In genomic region chr8:107116023-107116422, GRCm38 (mm10) we compare ENCODE assay signal across 8 mouse cellular contexts. TPM values are rescaled to one million over a fixed set of nuclear protein-coding genes. Genes with fewer than 3 reads are reported as not detected.
DNase-seq lines count a peak whose midpoint lies in the region; ATAC-seq and TF ChIP-seq lines count a peak whose summit lies in the region.

No protein-coding gene starts in this region.

- intact Hi-C loops in left cerebral cortex, postnatal 14 days (cut with DNase I) = loop anchor here (1.0 kb wide), 1 partner anchor 208 kb away; no protein-coding TSS in a partner anchor

- no peaks in the 10 kb centered on the region for H3K27me3 ChIP-seq in liver, embryonic 12.5 days (replicated peaks)
- H3K27me3 ChIP-seq in intestine, postnatal 0 days (replicated peaks; ENCODE audit: control insufficient read depth, insufficient read depth, low read length) = no peaks in the 10 kb centered on the region
- H3K27me3 ChIP-seq in midbrain, embryonic 14.5 days (ENCODE audit: control insufficient read depth, insufficient read depth, low read length) = no peaks in the 10 kb centered on the region

- no peak for ATAC-seq in liver, embryonic 12.5 days
- ATAC-seq in intestine, postnatal 0 days = no peak
- no peak for ATAC-seq in midbrain, embryonic 14.5 days (ENCODE audit: low FRiP score, low TSS enrichment)

- TF ChIP-seq CTCF in intestine, postnatal 0 days (IDR thresholded peaks at IDR 0.05; ENCODE audit: low read depth) = peak; percentile 84

- H3K4me1 ChIP-seq in liver, embryonic 12.5 days = peaks cover 22% of the 10 kb centered on the region
- peaks cover 10% of the 10 kb centered on the region for H3K4me1 ChIP-seq in intestine, postnatal 0 days (replicated peaks; ENCODE audit: control insufficient read depth, insufficient read depth, low read length)
- H3K4me1 ChIP-seq in midbrain, embryonic 14.5 days (ENCODE audit: control insufficient read depth, insufficient read depth, low read length) = no peaks in the 10 kb centered on the region

- no peaks in the 10 kb centered on the region for H3K9me3 ChIP-seq in liver, embryonic 12.5 days (replicated peaks)
- no peaks in the 10 kb centered on the region for H3K9me3 ChIP-seq in intestine, postnatal 0 days (ENCODE audit: control insufficient read depth)
- H3K9me3 ChIP-seq in midbrain, embryonic 14.5 days (ENCODE audit: control insufficient read depth, low read length) = no peaks in the 10 kb centered on the region

- no peak overlapping the region for H3K4me3 ChIP-seq in liver, embryonic 12.5 days
- no peak overlapping the region for H3K4me3 ChIP-seq in intestine, postnatal 0 days (ENCODE audit: low read depth, low read length)
- no peak overlapping the region for H3K4me3 ChIP-seq in midbrain, embryonic 14.5 days (replicated peaks; ENCODE audit: low read depth, low read length)

- no peaks in the 10 kb centered on the region for H3K36me3 ChIP-seq in liver, embryonic 12.5 days
- no peaks in the 10 kb centered on the region for H3K36me3 ChIP-seq in intestine, postnatal 0 days (ENCODE audit: control insufficient read depth, insufficient read depth)
- H3K36me3 ChIP-seq in midbrain, embryonic 14.5 days (ENCODE audit: control insufficient read depth, insufficient read depth, low read length) = no peaks in the 10 kb centered on the region

- no peak overlapping the region for H3K9ac ChIP-seq in liver, embryonic 12.5 days
- H3K9ac ChIP-seq in intestine, postnatal 0 days (ENCODE audit: low read depth, low read length) = no peak overlapping the region
- no peak overlapping the region for H3K9ac ChIP-seq in midbrain, embryonic 14.5 days (replicated peaks; ENCODE audit: low read length)

- H3K27ac ChIP-seq in liver, embryonic 12.5 days = no peak overlapping the region
- 0 out of 2 replicates have a peak overlapping the region, but pooled peaks have one; percentile 9 for H3K27ac ChIP-seq in intestine, postnatal 0 days (ENCODE audit: low read depth, low read length)
- H3K27ac ChIP-seq in midbrain, embryonic 14.5 days (replicated peaks; ENCODE audit: low read depth, low read length) = no peak overlapping the region

- no peak overlapping the region for H3K4me2 ChIP-seq in liver, embryonic 12.5 days
- H3K4me2 ChIP-seq in intestine, postnatal 0 days (replicated peaks; ENCODE audit: low read depth) = no peak overlapping the region
- H3K4me2 ChIP-seq in midbrain, embryonic 14.5 days (ENCODE audit: low read length) = no peak overlapping the region

- peak; percentile 63 for DNase-seq in liver
- peak; percentile 73 for DNase-seq in cerebellum, adult 11-12 months
- peak; percentile 57 to 95 for DNase-seq in frontal cortex, adult 2 months (ENCODE audit: extremely low spot score in 1 of 2, low spot score in 1 of 2)
- DNase-seq in left cerebral cortex, postnatal 14 days (ENCODE audit: low spot score in 2 of 2) = peak; percentile 86 to 87
- peak; percentile 88 for DNase-seq in midbrain, embryonic 14.5 days
- peak; percentile 23 to 64 for DNase-seq in spleen, postnatal 14 days (ENCODE audit: low spot score in 2 of 2)

- WGBS in liver, embryonic 12.5 days (ENCODE audit: insufficient replicate concordance) = 17% methylated on average over 11 of the region's 11 CpGs
- 9% methylated on average over 11 of the region's 11 CpGs for WGBS in intestine, postnatal 0 days
- WGBS in midbrain, embryonic 14.5 days = 19% methylated on average over 11 of the region's 11 CpGs

RNA-seq across cellular contexts. Expression of gene Terf2, which starts 19.7 kb away (rescaled TPM):
- 9.2 and 11.5 TPM in 2 replicates for polyA plus RNA-seq in liver, embryonic 12.5 days (2016; fragmentation: Nextera tagmentation; extraction: Ambion mirVana)
- polyA plus RNA-seq in frontal cortex, adult 2 months (2012; rRNA removed) = 33.2 and 34.8 TPM in 2 replicates
- 11.2 and 12.1 TPM in 2 replicates for polyA plus RNA-seq in intestine, postnatal 0 days (2015; fragmentation: Nextera tagmentation; extraction: Ambion mirVana)
- 10 to 100 TPM; 37.1 to 37.5 TPM for total RNA-seq in left cerebral cortex, postnatal 14 days (2021)
- polyA plus RNA-seq in midbrain, embryonic 14.5 days (2014; fragmentation: Nextera tagmentation; extraction: Ambion mirVana) = 23.3 and 27.6 TPM in 2 replicates

RNA-seq across cellular contexts. Expression of gene Cyb5b, which starts 34.4 kb away (rescaled TPM):
- 51.8 and 52.5 TPM in 2 replicates for polyA plus RNA-seq in liver, embryonic 12.5 days (2016; fragmentation: Nextera tagmentation; extraction: Ambion mirVana)
- polyA plus RNA-seq in frontal cortex, adult 2 months (2012; rRNA removed) = 108 TPM in 2 replicates
- polyA plus RNA-seq in intestine, postnatal 0 days (2015; fragmentation: Nextera tagmentation; extraction: Ambion mirVana) = 93.2 and 103 TPM in 2 replicates
- total RNA-seq in left cerebral cortex, postnatal 14 days (2021) = 10 to 100 TPM; 83.4 to 84.5 TPM
- polyA plus RNA-seq in midbrain, embryonic 14.5 days (2014; fragmentation: Nextera tagmentation; extraction: Ambion mirVana) = 82.0 and 136 TPM in 2 replicates

RNA-seq across cellular contexts. Expression of gene Tmed6, which starts 50.6 kb away (rescaled TPM):
- polyA plus RNA-seq in liver, embryonic 12.5 days (2016; fragmentation: Nextera tagmentation; extraction: Ambion mirVana) = 5.6 and 5.7 TPM in 2 replicates
- not detected in 2 replicates for polyA plus RNA-seq in frontal cortex, adult 2 months (2012; rRNA removed)
- polyA plus RNA-seq in intestine, postnatal 0 days (2015; fragmentation: Nextera tagmentation; extraction: Ambion mirVana) = 10.5 and 11.2 TPM in 2 replicates
- not detected for total RNA-seq in left cerebral cortex, postnatal 14 days (2021)
- not detected in 2 replicates for polyA plus RNA-seq in midbrain, embryonic 14.5 days (2014; fragmentation: Nextera tagmentation; extraction: Ambion mirVana)

RNA-seq across cellular contexts. Expression of gene Nip7, which starts 59.3 kb away (rescaled TPM):
- 83.4 and 83.8 TPM in 2 replicates for polyA plus RNA-seq in liver, embryonic 12.5 days (2016; fragmentation: Nextera tagmentation; extraction: Ambion mirVana)
- polyA plus RNA-seq in frontal cortex, adult 2 months (2012; rRNA removed) = 30.2 and 37.5 TPM in 2 replicates
- 42.8 and 44.7 TPM in 2 replicates for polyA plus RNA-seq in intestine, postnatal 0 days (2015; fragmentation: Nextera tagmentation; extraction: Ambion mirVana)
- total RNA-seq in left cerebral cortex, postnatal 14 days (2021) = 10 to 100 TPM; 43.4 to 53.6 TPM
- polyA plus RNA-seq in midbrain, embryonic 14.5 days (2014; fragmentation: Nextera tagmentation; extraction: Ambion mirVana) = 73.3 and 78.7 TPM in 2 replicates

RNA-seq across cellular contexts. Expression of gene Cog8, which starts 59.5 kb away (rescaled TPM):
- polyA plus RNA-seq in liver, embryonic 12.5 days (2016; fragmentation: Nextera tagmentation; extraction: Ambion mirVana) = 31.2 and 32.2 TPM in 2 replicates
- 34.5 and 35.6 TPM in 2 replicates for polyA plus RNA-seq in frontal cortex, adult 2 months (2012; rRNA removed)
- polyA plus RNA-seq in intestine, postnatal 0 days (2015; fragmentation: Nextera tagmentation; extraction: Ambion mirVana) = 21.6 and 25.4 TPM in 2 replicates
- total RNA-seq in left cerebral cortex, postnatal 14 days (2021) = 10 to 100 TPM; 26.5 to 29.5 TPM
- polyA plus RNA-seq in midbrain, embryonic 14.5 days (2014; fragmentation: Nextera tagmentation; extraction: Ambion mirVana) = 36.1 and 41.4 TPM in 2 replicates
